Mouse (Mus musculus): Measurements from ENCODE around the gene Fam205c.

DNA sequence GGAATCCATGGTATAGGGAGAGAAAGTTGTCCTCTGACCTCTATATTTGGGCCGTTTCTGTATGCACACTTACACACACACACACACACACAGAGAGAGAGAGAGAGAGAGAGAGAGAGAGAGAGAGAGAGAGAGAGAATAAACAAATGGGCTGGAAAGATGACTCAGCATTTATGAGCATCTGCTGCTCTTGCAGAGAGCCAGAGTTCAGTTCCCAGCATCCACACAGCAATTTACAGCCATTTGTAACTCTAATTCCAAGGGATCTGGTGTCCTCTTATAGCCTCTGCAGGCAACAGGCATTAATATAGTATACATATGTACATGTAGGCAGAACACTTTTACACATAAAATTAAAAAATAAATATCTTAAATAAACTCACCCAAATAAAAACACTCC is 29.9 kb upstream of the Fam205c start:
- no peak for TF ChIP-seq CTCF (IDR thresholded peaks at IDR 0.05; ENCODE audit: borderline replicate concordance, extremely low read depth, insufficient read depth, insufficient read length)
- TF ChIP-seq POLR2A (IDR thresholded peaks at IDR 0.05; ENCODE audit: borderline replicate concordance, extremely low read depth, insufficient read depth, insufficient read length, poor library complexity, severe bottlenecking): no peak
